Mouse (Mus musculus): ENCODE results near the gene Rap1gap2.

GRCm38 (mm10) chr11:74487952-74488351 lies 122.8 kb downstream of the Rap1gap2 start:
- TF ChIP-seq POLR2A (IDR thresholded peaks at IDR 0.05; ENCODE audit: borderline replicate concordance, insufficient read depth, low read length) = no peak
- TF ChIP-seq CTCF (IDR thresholded peaks at IDR 0.05; ENCODE audit: borderline replicate concordance, insufficient read depth, low read depth, low read length) = no peak

Measured in cerebellum, adult 2 months (tissue).